Mouse (Mus musculus): ENCODE measurements around the gene Necab3. TPM values are rescaled to one million over a fixed set of nuclear protein-coding genes. Genes with fewer than 3 reads are reported as not detected.
A peak's percentile ranks its signal among the peaks of the same experiment; 100 is the strongest.

Gene Necab3
- polyA plus RNA-seq, 1 experiment, result 77.2 TPM

DNA sequence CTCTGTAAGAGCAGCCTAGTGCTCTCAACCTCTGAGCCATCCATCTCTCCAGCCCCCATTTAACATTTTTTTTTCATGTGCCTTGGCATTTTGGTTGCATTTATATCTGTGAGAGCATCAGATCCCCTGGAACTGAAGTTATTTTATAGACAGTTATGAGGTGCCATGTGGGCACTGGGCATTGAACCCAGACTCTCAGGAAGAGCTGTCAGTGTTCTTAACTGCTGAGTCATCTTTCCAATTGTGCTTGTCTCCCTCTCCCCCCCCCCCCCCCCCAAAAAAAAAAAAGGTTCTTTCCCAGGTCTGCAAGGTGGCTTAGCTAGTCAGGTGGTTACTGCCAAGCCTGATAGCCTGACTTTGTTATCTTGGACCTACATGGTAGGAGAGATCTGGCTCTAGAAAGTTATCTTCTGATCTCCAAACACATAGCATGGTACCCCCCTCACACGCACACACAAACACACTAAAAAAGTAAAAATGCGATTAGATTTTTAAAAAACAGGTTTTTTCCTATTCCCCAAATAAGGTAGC, 58.9 kb downstream of the Necab3 start:
- no peak for TF ChIP-seq CTCF (IDR thresholded peaks at IDR 0.05; ENCODE audit: borderline replicate concordance, insufficient read depth, low read depth, low read length)
- no peak for TF ChIP-seq POLR2A (IDR thresholded peaks at IDR 0.05; ENCODE audit: borderline replicate concordance, insufficient read depth, low read length)
- Histone ChIP-seq H3K4me1 (ENCODE audit: control insufficient read depth, insufficient read depth, low read length) (peaks cover 10% of the 10 kb centered on the region), H3K27ac (ENCODE audit: insufficient read depth, low read length) (no peak overlapping the region; the same call in 1 of the 2 replicates), H3K4me3 (replicated peaks; ENCODE audit: insufficient read depth, low read depth, low read length) (no peak overlapping the region), H3K27me3 (ENCODE audit: control insufficient read depth, insufficient read depth, low read length) (no peaks in the 10 kb centered on the region)
- 97% methylated on average over 2 of the region's 2 CpGs for WGBS
- DNase-seq, result no peak

GRCm38 (mm10) chr2:154498571-154498970, 60.1 kb downstream of the Necab3 start:
- 5% methylated on average over 5 of the region's 5 CpGs for WGBS
- Histone ChIP-seq H3K4me1 (ENCODE audit: control insufficient read depth, insufficient read depth, low read length) (peaks cover 11% of the 10 kb centered on the region), H3K27ac (ENCODE audit: insufficient read depth, low read length) (peak overlapping the region; percentile 64), H3K4me3 (replicated peaks; ENCODE audit: insufficient read depth, low read depth, low read length) (no peak overlapping the region), H3K27me3 (ENCODE audit: control insufficient read depth, insufficient read depth, low read length) (no peaks in the 10 kb centered on the region)
- peak; percentile 65 to 72 for DNase-seq
- TF ChIP-seq CTCF (IDR thresholded peaks at IDR 0.05; ENCODE audit: borderline replicate concordance, insufficient read depth, low read depth, low read length), result no peak
- no peak for TF ChIP-seq POLR2A (IDR thresholded peaks at IDR 0.05; ENCODE audit: borderline replicate concordance, insufficient read depth, low read length)

DNA sequence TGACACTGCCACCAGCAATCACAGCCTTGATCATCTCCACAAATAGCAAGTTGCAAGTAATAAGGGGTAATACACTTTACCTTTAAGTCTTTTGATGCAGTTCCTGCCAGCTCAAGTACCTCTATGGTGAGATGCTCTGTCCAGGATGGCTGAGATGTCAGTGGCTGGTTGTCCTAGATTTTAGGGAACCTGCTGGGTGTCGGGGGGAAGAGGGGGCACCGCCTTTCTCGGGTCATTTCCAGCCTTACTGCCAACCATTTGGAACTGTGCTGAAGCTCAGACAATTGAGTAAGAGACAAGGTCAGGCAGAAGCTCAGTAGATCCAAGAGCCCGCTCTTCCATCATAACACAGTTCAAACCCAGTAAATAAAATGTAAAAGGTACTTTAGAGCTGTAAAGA, 63.7 kb downstream of the Necab3 start:
- no peak for TF ChIP-seq CTCF (IDR thresholded peaks at IDR 0.05; ENCODE audit: borderline replicate concordance, insufficient read depth, low read depth, low read length)
- no peak for TF ChIP-seq POLR2A (IDR thresholded peaks at IDR 0.05; ENCODE audit: borderline replicate concordance, insufficient read depth, low read length)
- Histone ChIP-seq H3K27ac (ENCODE audit: insufficient read depth, low read length) (peak overlapping the region; percentile 51; the same call in 1 of the 2 replicates), H3K27me3 (ENCODE audit: control insufficient read depth, insufficient read depth, low read length) (no peaks in the 10 kb centered on the region), H3K4me1 (ENCODE audit: control insufficient read depth, insufficient read depth, low read length) (peaks cover 18% of the 10 kb centered on the region), H3K4me3 (replicated peaks; ENCODE audit: insufficient read depth, low read depth, low read length) (no peak overlapping the region)
- WGBS, result 26% methylated on average over 4 of the region's 4 CpGs
- peak; percentile 38 to 60 for DNase-seq

Other genes with a start within 250 kb of the Necab3 start
- 19.2 and 21.7 TPM in 2 replicates for gene Cdk5rap1, start 185.9 kb downstream of the Necab3 start, polyA plus RNA-seq (2012; rRNA removed)
- gene Snta1, start 150.8 kb downstream of the Necab3 start, polyA plus RNA-seq (2012; rRNA removed), result 33.7 and 35.7 TPM in 2 replicates
- 29.5 and 31.5 TPM in 2 replicates for gene Cbfa2t2, start 122.4 kb downstream of the Necab3 start, polyA plus RNA-seq (2012; rRNA removed)
- gene 1700003F12Rik, start 11.8 kb downstream of the Necab3 start, polyA plus RNA-seq (2012; rRNA removed), result 1.1 and 1.4 TPM in 2 replicates
- 0.07 and 0.10 TPM in 2 replicates for gene Actl10, start 7.1 kb downstream of the Necab3 start, polyA plus RNA-seq (2012; rRNA removed)
- 4.1 and 5.0 TPM in 2 replicates for gene E2f1, start 11.0 kb upstream of the Necab3 start, polyA plus RNA-seq (2012; rRNA removed)
- gene Pxmp4, start 44.8 kb upstream of the Necab3 start, polyA plus RNA-seq (2012; rRNA removed), result 14.8 and 14.9 TPM in 2 replicates
- 11.5 and 13.3 TPM in 2 replicates for gene Zfp341, start 54.4 kb upstream of the Necab3 start, polyA plus RNA-seq (2012; rRNA removed)
- not detected in 2 replicates for gene 4930519P11Rik, start 54.5 kb upstream of the Necab3 start, polyA plus RNA-seq (2012; rRNA removed)
- gene Chmp4b, start 92.8 kb upstream of the Necab3 start, polyA plus RNA-seq (2012; rRNA removed), result 307 and 356 TPM in 2 replicates
- gene Gm14214, start 211.1 kb upstream of the Necab3 start, polyA plus RNA-seq (2012; rRNA removed), result not detected in 2 replicates
- 198 and 208 TPM in 2 replicates for gene Raly, start 232.2 kb upstream of the Necab3 start, polyA plus RNA-seq (2012; rRNA removed)
- 0.28 TPM in 1 of 2 replicates, not detected in the other for gene a, start 232.5 kb upstream of the Necab3 start, polyA plus RNA-seq (2012; rRNA removed)